In genomic region chr8:128417956-128418796, GRCm38 (mm10) we compare ENCODE assay signal across 16 mouse cellular contexts. TPM values are rescaled to one million over a fixed set of nuclear protein-coding genes. Genes with fewer than 3 reads are reported as not detected.
A peak's percentile ranks its signal among the peaks of the same experiment; 100 is the strongest.
DNase-seq lines count a peak whose midpoint lies in the region; ATAC-seq and TF ChIP-seq lines count a peak whose summit lies in the region.
"Had no signal": no experiment of that assay in that cellular context is flagged by ENCODE, and none has a peak within 500 bp of the region (broad histone marks: within the 10 kb centered on the region; RNA-seq: fewer than 3 reads in every experiment).

No protein-coding gene starts in this region.

- peak in 1 of 2 experiments; percentile 44 for DNase-seq in layer of hippocampus, adult 2 months (ENCODE audit: low spot score in 2 of 2)
- no peak for DNase-seq in layer of hippocampus, postnatal 25 days (ENCODE audit: extremely low spot score in 1 of 2, low spot score in 1 of 2)
- DNase-seq in brain, adult 2 months (ENCODE audit: low read depth, low spot score): peak; percentile 30
- no peak for DNase-seq in ovary, adult 18-20 months (ENCODE audit: low spot score)
- no peak for DNase-seq in adipocyte (ENCODE audit: low spot score)
- DNase-seq: adrenal gland, postnatal 10 days; gastrocnemius, adult 2 months; kidney, postnatal 25 days; liver, postnatal 0 days; right cerebral cortex, postnatal 14 days; thymus, postnatal 36 days had no signal

- H3K4me3 ChIP-seq in layer of hippocampus, adult 2 months: no peak overlapping the region
- H3K4me3 ChIP-seq: erythroblast, embryonic 14.5 days; gastrocnemius, adult 2 months; intestine, embryonic 15.5 days; limb, embryonic 12.5 days had no signal

- peak overlapping the region; percentile 36; the same call in 1 of the 2 replicates for H3K27ac ChIP-seq in layer of hippocampus, adult 2 months
- H3K27ac ChIP-seq: gastrocnemius, adult 2 months; intestine, embryonic 15.5 days; limb, embryonic 12.5 days had no signal

- TF ChIP-seq CTCF in layer of hippocampus, adult 2 months (conservative IDR thresholded peaks at IDR 0.05): no peak

- ATAC-seq in CD4-positive, CD25-positive, alpha-beta regulatory T cell, adult 4 months: peak; percentile 60
- peak; percentile 58 for ATAC-seq in inflammation-experienced regulatory T-cells, adult 6 months
- ATAC-seq: intestine, embryonic 15.5 days; liver, postnatal 0 days had no signal

RNA-seq across cellular contexts. Expression of gene Nrp1, which starts 59.8 kb away (rescaled TPM):
- 100 to 1,000 TPM in 1 of 2 experiments, 10 to 100 TPM in 1; 98.8 to 106 TPM for total RNA-seq in layer of hippocampus, adult 2 months (2021)
- total RNA-seq in layer of hippocampus, postnatal 25 days (2021): 100 to 1,000 TPM in 1 of 2 experiments, 10 to 100 TPM in 1; 96.2 to 111 TPM
- polyA plus RNA-seq in CD4-positive, CD25-positive, alpha-beta regulatory T cell, adult 4 months (2017; shearing (Covaris generic)): 100 to 1,000 TPM; 219 to 377 TPM
- polyA plus RNA-seq in inflammation-experienced regulatory T-cells, adult 6 months (2017; shearing (Covaris generic)): 100 to 1,000 TPM; 145 to 329 (median 260) TPM
